Mouse (Mus musculus) CH12F3 (cell line): ENCODE data around the gene Cbln3.

Source experiments
- in situ Hi-C: fragments of 300-500 bp; cut with MboI; formaldehyde crosslinking; loops from 2 replicates; pipeline ENCODE4 v1.14.3; 2020; ENCODE audit warnings: low sequenced_read_pairs

The Cbln3 gene

DNA sequence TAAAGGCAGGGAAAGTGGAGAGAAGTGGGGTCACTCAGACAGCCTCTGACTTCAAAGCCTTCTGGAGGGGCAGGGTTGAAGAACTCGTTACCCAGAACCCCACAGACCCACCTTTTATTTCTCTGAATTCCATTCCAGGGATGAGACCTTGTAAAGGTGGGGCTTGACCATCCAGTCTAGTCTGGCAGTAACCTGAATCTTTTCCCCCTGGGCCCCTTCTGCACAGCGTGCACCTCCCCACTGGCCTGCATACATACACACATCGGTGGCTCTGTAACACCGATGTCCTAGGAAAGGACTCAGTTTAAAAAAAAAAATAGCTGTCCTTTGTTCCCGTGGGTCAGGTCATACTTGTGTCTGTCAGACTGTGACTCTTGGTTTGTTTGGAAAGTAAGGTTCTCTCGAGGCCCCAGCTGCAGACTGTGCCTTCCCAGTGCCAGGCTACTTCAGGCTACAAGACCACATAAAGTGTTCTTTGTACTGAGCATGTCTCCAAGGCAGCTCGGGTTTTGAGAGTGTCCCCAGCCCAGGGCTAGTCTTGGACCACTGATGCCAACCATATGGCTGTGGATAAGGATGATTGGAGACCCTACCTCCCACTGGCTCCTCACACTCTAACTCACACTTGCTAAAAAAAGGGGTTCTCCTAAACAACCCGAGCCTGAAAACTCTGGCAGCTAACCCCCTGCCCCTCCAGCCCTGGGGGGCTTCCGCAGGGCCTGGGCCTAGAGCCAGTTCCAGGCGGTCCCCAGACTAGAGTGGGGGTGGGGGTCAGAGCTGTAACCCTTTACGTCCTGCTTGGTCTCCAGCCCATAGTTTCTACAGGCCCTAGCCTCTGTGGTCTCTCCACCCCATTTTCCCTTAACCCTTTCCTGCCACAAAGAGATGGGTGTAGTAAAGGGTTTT lies 31.3 kb downstream of the Cbln3 start:
- in situ Hi-C loops = no loop called here

GRCm38 (mm10) chr14:55850885-55851284 lies 33.3 kb downstream of the Cbln3 start:
- in situ Hi-C loops = no loop called here

DNA sequence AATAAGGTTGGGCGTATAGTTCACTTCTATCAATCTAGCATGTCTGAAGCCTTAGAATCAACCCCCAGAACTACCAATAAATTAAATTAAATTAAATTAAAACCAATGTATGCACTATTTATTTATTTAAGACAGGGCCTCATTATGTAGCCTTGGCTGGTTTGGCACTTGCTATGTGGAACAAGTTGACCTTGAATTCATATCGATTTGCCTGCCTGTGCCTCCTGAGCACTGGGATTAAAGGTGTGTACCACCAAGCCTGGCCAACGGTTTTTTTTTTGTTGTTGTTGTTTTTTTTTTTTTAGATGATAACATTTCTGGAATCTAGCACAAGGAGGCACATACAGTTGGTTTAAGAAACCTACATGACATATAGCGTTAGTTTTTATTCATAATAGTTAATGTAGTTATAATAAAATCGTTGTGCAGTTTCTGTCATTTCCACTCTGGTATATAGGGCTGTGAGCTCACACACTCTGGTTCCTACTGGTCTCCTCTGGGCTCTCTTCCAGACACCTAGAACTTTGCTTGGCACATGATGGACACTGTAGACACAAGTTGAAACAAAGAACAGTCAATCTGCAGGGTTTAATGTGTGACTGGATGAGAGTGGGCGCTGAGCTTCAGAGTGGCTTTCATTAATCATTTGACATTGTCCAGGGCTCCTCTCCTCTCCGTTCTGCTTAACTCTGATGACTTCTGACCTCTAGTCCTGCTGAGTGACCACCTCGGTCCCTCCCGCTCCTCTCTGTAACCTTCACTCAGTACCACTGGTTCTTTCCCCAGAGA lies 38.5 kb downstream of the Cbln3 start:
- in situ Hi-C loops = no loop called here

DNA sequence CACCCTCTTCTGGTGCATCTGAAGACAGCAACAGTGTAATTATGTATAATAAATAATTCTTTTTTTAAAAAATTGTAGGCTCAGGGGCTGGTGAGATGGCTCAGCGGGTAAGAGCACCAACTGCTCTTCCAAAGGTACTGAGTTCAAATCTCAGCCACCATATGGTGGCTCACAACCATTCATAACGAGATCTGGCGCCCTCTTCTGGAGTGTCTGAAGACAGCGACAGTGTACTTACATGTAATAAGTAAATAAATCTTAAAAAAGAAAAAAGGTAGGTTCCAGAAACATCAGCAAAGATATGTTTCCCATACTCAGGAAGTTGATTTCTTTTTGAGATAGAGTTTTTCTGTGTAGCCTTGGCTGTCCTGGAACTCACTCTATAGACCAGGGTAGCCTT lies 41.4 kb downstream of the Cbln3 start:
- in situ Hi-C loops = no loop called here

DNA sequence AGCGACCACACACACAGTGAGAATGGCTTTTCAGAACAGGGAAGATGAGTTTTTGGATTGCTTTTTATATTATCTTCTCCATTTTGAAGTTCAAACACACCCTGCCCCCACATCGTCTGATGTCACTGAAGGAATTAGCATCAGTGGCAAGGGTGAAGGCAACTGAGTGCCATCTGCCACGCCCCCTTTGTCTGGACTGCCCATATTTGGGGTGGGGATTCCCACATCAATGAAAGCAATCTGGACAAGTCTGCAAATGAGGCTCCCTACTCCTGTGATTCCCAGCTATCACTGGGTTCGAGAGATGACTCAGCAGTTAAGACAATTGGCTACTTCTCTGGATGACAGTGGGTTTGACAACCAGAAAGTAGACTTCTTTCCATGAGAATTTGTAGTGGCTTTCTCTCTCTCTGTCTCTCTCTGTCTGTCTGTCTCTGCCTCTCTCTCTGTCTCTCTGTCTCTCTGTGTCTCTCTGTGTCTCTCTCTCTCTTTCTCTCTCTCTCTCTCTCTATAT lies 43.3 kb downstream of the Cbln3 start:
- in situ Hi-C loops = no loop called here

DNA sequence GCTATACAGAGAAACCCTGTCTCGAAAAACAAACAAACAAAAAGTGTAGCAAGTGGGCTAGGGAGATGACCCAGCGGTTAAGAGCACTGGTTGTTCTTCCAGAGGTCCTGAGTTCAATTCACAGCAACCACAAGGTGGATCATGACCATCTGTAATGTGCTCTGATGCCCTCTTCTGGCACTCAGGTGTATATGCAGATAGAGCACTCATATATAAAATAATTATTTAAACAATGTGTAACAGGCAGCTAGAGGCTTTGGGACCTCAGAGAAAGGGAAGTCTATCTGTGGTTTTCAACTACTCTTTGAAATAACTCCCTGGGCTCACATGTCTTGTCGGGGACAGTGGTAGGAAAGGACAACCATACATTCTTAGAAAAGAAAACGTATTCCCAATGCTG lies 45.5 kb downstream of the Cbln3 start:
- in situ Hi-C loops = no loop called here

GRCm38 (mm10) chr14:55838312-55838711 lies 45.9 kb downstream of the Cbln3 start:
- in situ Hi-C loops = no loop called here

- in situ Hi-C loops = no loop called here
These were observed 49.2 kb downstream of the Cbln3 start for GRCm38 (mm10) chr14:55834808-55835533.

- in situ Hi-C loops = no loop called here
These were observed 51.1 kb downstream of the Cbln3 start for GRCm38 (mm10) chr14:55833126-55833525.

- in situ Hi-C loops = no loop called here
These were observed 53.9 kb downstream of the Cbln3 start for GRCm38 (mm10) chr14:55830331-55830730.

DNA sequence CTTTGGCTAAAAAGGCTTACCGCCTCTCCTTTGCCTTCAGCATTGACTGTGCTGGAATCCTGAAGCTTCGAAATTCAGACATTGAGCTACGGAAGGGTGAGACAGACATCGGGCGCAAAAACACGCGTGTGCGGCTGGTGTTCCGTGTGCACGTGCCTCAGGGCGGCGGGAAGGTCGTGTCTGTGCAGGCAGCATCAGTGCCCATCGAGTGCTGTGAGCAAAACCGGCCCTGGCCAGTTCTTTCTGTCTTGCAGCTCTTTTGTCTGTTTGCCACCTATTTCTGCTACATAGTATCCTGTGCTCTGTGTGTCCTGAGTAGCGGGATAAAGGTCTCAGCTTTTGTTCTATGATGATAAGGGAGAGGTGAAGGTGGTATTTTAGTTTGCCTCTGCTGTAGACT lies 54.3 kb downstream of the Cbln3 start:
- in situ Hi-C loops = no loop called here
